Mouse (Mus musculus) c-Kit-positive CD71-positive TER-119-negative erythroid progenitor cells, embryonic 14.5 days (primary cell): ENCODE measurements at regions not wholly inside any gene's neighbourhood (a gene's known extent, or its start where the extent isn't known, plus 50 kb on each side); places are given as distances from the start of the nearest gene placed in this dataset.
"Not testable (repeated sequence)": the region's sequence is repeated elsewhere in the genome, so short reads cannot be mapped to it uniquely, and the experiment has no call there.

Experiments
- DNase-seq: peaks from one replicate; pipeline ENCODE4 v3.0.0-alpha.2; 2013; ENCODE audit warnings: low read depth

- no peak for DNase-seq
Observed at GRCm38 (mm10) chr3:18740344-18740743, 792.1 kb downstream of the Cypt12 start.

- no peak for DNase-seq
Observed at GRCm38 (mm10) chr3:18743474-18743873, 795.3 kb downstream of the Cypt12 start.

GRCm38 (mm10) chr3:18744216-18744615 is 796.0 kb downstream of the Cypt12 start:
- no peak for DNase-seq

GRCm38 (mm10) chr3:18746206-18746605 is 798.0 kb downstream of the Cypt12 start:
- DNase-seq = no peak

GRCm38 (mm10) chr3:18746898-18747297 is 798.7 kb downstream of the Cypt12 start:
- no peak for DNase-seq

- no peak for DNase-seq
Observed at GRCm38 (mm10) chr3:18751660-18752259, 803.5 kb downstream of the Cypt12 start.

- DNase-seq = no peak
Observed at GRCm38 (mm10) chr3:18764301-18765078, 816.3 kb downstream of the Cypt12 start.

- no peak for DNase-seq
Observed at GRCm38 (mm10) chr3:18778481-18778880, 830.3 kb downstream of the Cypt12 start.

- DNase-seq = no peak
Observed at GRCm38 (mm10) chr3:18787531-18788176, 839.4 kb downstream of the Cypt12 start.

GRCm38 (mm10) chr3:18802794-18803193 is 825.7 kb downstream of the 1700064H15Rik start:
- no peak for DNase-seq

- not testable (repeated sequence) for DNase-seq
Observed at GRCm38 (mm10) chr3:18828788-18829320, 799.6 kb downstream of the 1700064H15Rik start.

- DNase-seq = no peak
Observed at GRCm38 (mm10) chr3:18868117-18868739, 760.2 kb downstream of the 1700064H15Rik start.

GRCm38 (mm10) chr3:18868758-18869157 is 759.7 kb downstream of the 1700064H15Rik start:
- DNase-seq = no peak

- no peak for DNase-seq
Observed at GRCm38 (mm10) chr3:18877060-18877459, 751.4 kb downstream of the 1700064H15Rik start.

- DNase-seq = no peak
Observed at GRCm38 (mm10) chr3:18877572-18877971, 750.9 kb downstream of the 1700064H15Rik start.

- DNase-seq = no peak
Observed at GRCm38 (mm10) chr3:18881186-18881585, 747.3 kb downstream of the 1700064H15Rik start.

- DNase-seq = no peak
Observed at GRCm38 (mm10) chr3:18892813-18893212, 735.7 kb downstream of the 1700064H15Rik start.

GRCm38 (mm10) chr3:18905769-18906168 is 722.7 kb downstream of the 1700064H15Rik start:
- no peak for DNase-seq

- no peak for DNase-seq
Observed at GRCm38 (mm10) chr3:18906210-18906609, 722.3 kb downstream of the 1700064H15Rik start.

GRCm38 (mm10) chr3:18908737-18909136 is 719.7 kb downstream of the 1700064H15Rik start:
- DNase-seq = no peak

- DNase-seq = no peak
Observed at GRCm38 (mm10) chr3:18928401-18929104, 699.9 kb downstream of the 1700064H15Rik start.

GRCm38 (mm10) chr3:18929105-18929492 is 699.4 kb downstream of the 1700064H15Rik start:
- DNase-seq = no peak
